Mouse (Mus musculus) forebrain, embryonic 12.5 days (tissue): ENCODE measurements around the gene Cnot11. TPM values are rescaled to one million over a fixed set of nuclear protein-coding genes. Genes with fewer than 3 reads are reported as not detected.

Source experiments
- ATAC-seq: fragments of 200-750 bp; cut with Nextera tagmentation; 2 replicates; pipeline ENCODE4 v1.8.0; 2017; ENCODE audit warnings: moderate TSS enrichment; ENCODE audit not compliant: low FRiP score
- H3K27ac ChIP-seq: fragments of 300-500 bp; sonication (generic); 2 replicates; pipeline ENCODE4 v1.5.1; 2016; ENCODE audit warnings: mild to moderate bottlenecking
- H3K27me3 ChIP-seq: fragments of 300-500 bp; sonication (generic); 2 replicates; pipeline ENCODE4 v1.6.1; 2016; ENCODE audit warnings: mild to moderate bottlenecking
- H3K36me3 ChIP-seq: fragments of 300-500 bp; sonication (generic); replicated peaks from 2 replicates; pipeline ENCODE4 v1.6.1; 2016; ENCODE audit warnings: mild to moderate bottlenecking
- H3K4me1 ChIP-seq: fragments of 300-500 bp; sonication (generic); 2 replicates; pipeline ENCODE4 v1.6.1; 2016
- H3K4me2 ChIP-seq: fragments of 300-500 bp; sonication (generic); 2 replicates; pipeline ENCODE4 v1.6.1; 2016; ENCODE audit warnings: mild to moderate bottlenecking, moderate library complexity
- H3K4me3 ChIP-seq: fragments of 300-500 bp; sonication (generic); replicated peaks from 2 replicates; pipeline ENCODE4 v1.5.1; 2016; ENCODE audit warnings: mild to moderate bottlenecking
- H3K9ac ChIP-seq: fragments of 300-500 bp; sonication (generic); 2 replicates; pipeline ENCODE4 v1.6.1; 2016; ENCODE audit warnings: mild to moderate bottlenecking
- H3K9me3 ChIP-seq: fragments of 300-500 bp; sonication (generic); 2 replicates; pipeline ENCODE4 v1.6.1; 2016
- WGBS: fragments of 180-500 bp; shearing (Covaris S2); methylation state at CpG from one replicate; pipeline ENCODE4 v1.1.7; 2016; 5-methylcytosine and 5-hydroxymethylcytosine counted together
- polyA plus RNA-seq: library from polyadenylated mRNA; unstranded; fragments of >200 nt; fragmentation: Nextera tagmentation; extraction: Ambion mirVana; gene quantifications from 2 replicates; pipeline ENCODE4 v1.2.1, GENCODE M21; 2016

Gene Cnot11
- polyA plus RNA-seq, 1 experiment from 2014 or later, result 24.1 TPM

GRCm38 (mm10) chr1:39593836-39594235, 59.0 kb downstream of the Cnot11 start:
- WGBS, result 78% methylated on average over 10 of the region's 10 CpGs

More at GRCm38 (mm10) chr1:39593836-39594235, 59.0 kb downstream of the Cnot11 start:
- H3K27ac ChIP-seq, result no peak overlapping the region
- H3K27me3 ChIP-seq, result no peaks in the 10 kb centered on the region
- H3K9me3 ChIP-seq, result no peaks in the 10 kb centered on the region
- H3K4me1 ChIP-seq, result no peaks in the 10 kb centered on the region
- no peak overlapping the region for H3K4me3 ChIP-seq
- no peak overlapping the region for H3K9ac ChIP-seq
- no peak overlapping the region for H3K4me2 ChIP-seq
- no peak for ATAC-seq
- no peaks in the 10 kb centered on the region for H3K36me3 ChIP-seq

Other genes starting within 250 kb of the Cnot11 start
- 453 and 454 TPM in 2 replicates for gene Rpl31, start 167.2 kb upstream of the Cnot11 start, polyA plus RNA-seq
- gene Tbc1d8, start 56.2 kb upstream of the Cnot11 start, polyA plus RNA-seq, result 7.2 TPM in 2 replicates
- 24.7 and 30.5 TPM in 2 replicates for gene Rnf149, start 42.4 kb downstream of the Cnot11 start, polyA plus RNA-seq
- 0.22 and 0.38 TPM in 2 replicates for gene Creg2, start 116.5 kb downstream of the Cnot11 start, polyA plus RNA-seq
- gene Rfx8, start 186.0 kb downstream of the Cnot11 start, polyA plus RNA-seq, result not detected in 2 replicates